Mouse (Mus musculus) brain, embryonic 14.5 days (tissue): ENCODE data around the gene Prkag3.

Experiments used
- CTCF ChIP-seq: fragments of 200-500 bp; IDR thresholded peaks from 2 replicates; pipeline ENCODE4 v1.5.1; 2012; ENCODE audit warnings: inconsistent platforms, mild to moderate bottlenecking, moderate library complexity, borderline replicate concordance; ENCODE audit not compliant: insufficient read depth, insufficient read length; ENCODE audit errors: extremely low read depth
- POLR2A ChIP-seq: fragments of 200-500 bp; IDR thresholded peaks from 2 replicates; pipeline ENCODE4 v1.6.1; 2012; ENCODE audit warnings: mild to moderate bottlenecking, inconsistent platforms, borderline replicate concordance; ENCODE audit not compliant: poor library complexity, insufficient read depth, insufficient read length, severe bottlenecking; ENCODE audit errors: extremely low read depth

- TF ChIP-seq CTCF (no peak), POLR2A (no peak)
These were observed 50.2 kb downstream of the Prkag3 start for GRCm38 (mm10) chr1:74698791-74699190.
